Mouse (Mus musculus): ENCODE data around the gene Brox.

Gene Brox

GRCm38 (mm10) chr1:183272867-183273818 is 23.9 kb downstream of the Brox start:
- DNase-seq (ENCODE audit: low read depth, low spot score) = peak; percentile 51

- DNase-seq (ENCODE audit: low read depth, low spot score) = no peak
Measured at GRCm38 (mm10) chr1:183267666-183268065, 29.4 kb downstream of the Brox start.

- DNase-seq (ENCODE audit: low read depth, low spot score) = no peak
Measured at GRCm38 (mm10) chr1:183265921-183266467, 31.1 kb downstream of the Brox start.

- DNase-seq (ENCODE audit: low read depth, low spot score) = no peak
Measured at GRCm38 (mm10) chr1:183264145-183265008, 32.7 kb downstream of the Brox start.

- DNase-seq (ENCODE audit: low read depth, low spot score) = no peak
Measured at GRCm38 (mm10) chr1:183252574-183252973, 44.5 kb downstream of the Brox start.

- no peak for DNase-seq (ENCODE audit: low read depth, low spot score)
Measured at GRCm38 (mm10) chr1:183251818-183252217, 45.3 kb downstream of the Brox start.

- no peak for DNase-seq (ENCODE audit: low read depth, low spot score)
Measured at GRCm38 (mm10) chr1:183250612-183251011, 46.5 kb downstream of the Brox start.

GRCm38 (mm10) chr1:183248144-183248543 is 48.9 kb downstream of the Brox start:
- DNase-seq (ENCODE audit: low read depth, low spot score) = no peak

- DNase-seq (ENCODE audit: low read depth, low spot score) = no peak
Measured at GRCm38 (mm10) chr1:183243293-183243692, 53.8 kb downstream of the Brox start.

- DNase-seq (ENCODE audit: low read depth, low spot score) = peak; percentile 20
Measured at GRCm38 (mm10) chr1:183237901-183238300, 59.2 kb downstream of the Brox start.

- DNase-seq (ENCODE audit: low read depth, low spot score) = no peak
Measured at GRCm38 (mm10) chr1:183236460-183236859, 60.6 kb downstream of the Brox start.

- DNase-seq (ENCODE audit: low read depth, low spot score) = no peak
Measured at GRCm38 (mm10) chr1:183233679-183234174, 63.3 kb downstream of the Brox start.

GRCm38 (mm10) chr1:183232985-183233678 is 63.9 kb downstream of the Brox start:
- no peak for DNase-seq (ENCODE audit: low read depth, low spot score)

GRCm38 (mm10) chr1:183227469-183227868 is 69.6 kb downstream of the Brox start:
- no peak for DNase-seq (ENCODE audit: low read depth, low spot score)

Data from mesoderm, embryonic 11.5 days (tissue).